Mouse (Mus musculus) neural tube, embryonic 11.5 days (tissue): Measurements from ENCODE around the gene Gm3618. TPM values are rescaled to one million over a fixed set of nuclear protein-coding genes. Genes with fewer than 3 reads are reported as not detected.
"Not testable (repeated sequence)": the region's sequence is repeated elsewhere in the genome, so short reads cannot be mapped to it uniquely, and the experiment has no call there.

Experiments used
- ATAC-seq: fragments of 200-750 bp; cut with Nextera tagmentation; 2 replicates; pipeline ENCODE4 v1.8.0; 2017; ENCODE audit warnings: moderate number of reproducible peaks, mild to moderate bottlenecking, moderate TSS enrichment, moderate library complexity; ENCODE audit not compliant: insufficient read depth, low FRiP score, low TSS enrichment
- DNase-seq: peaks from one replicate; pipeline ENCODE4 v3.0.0-alpha.2; 2015; ENCODE audit warnings: low spot score
- H3K27ac ChIP-seq: fragments of 300-500 bp; sonication (generic); 2 replicates; pipeline ENCODE4 v1.5.1; 2014; ENCODE audit warnings: low read depth, mild to moderate bottlenecking, low read length
- H3K27me3 ChIP-seq: fragments of 300-500 bp; sonication (generic); 2 replicates; pipeline ENCODE4 v1.6.1; 2014; ENCODE audit warnings: mild to moderate bottlenecking, low read length, mixed read lengths; ENCODE audit not compliant: control insufficient read depth, insufficient read depth
- H3K36me3 ChIP-seq: fragments of 300-500 bp; sonication (generic); 2 replicates; pipeline ENCODE4 v1.6.1; 2014; ENCODE audit warnings: mild to moderate bottlenecking, low read length, moderate library complexity, mixed read lengths; ENCODE audit not compliant: control insufficient read depth, insufficient read depth
- H3K4me1 ChIP-seq: fragments of 300-500 bp; sonication (generic); 2 replicates; pipeline ENCODE4 v1.6.1; 2014; ENCODE audit warnings: low read length, mixed read lengths; ENCODE audit not compliant: control insufficient read depth, insufficient read depth
- H3K4me2 ChIP-seq: fragments of 300-500 bp; sonication (generic); 2 replicates; pipeline ENCODE4 v1.6.1; 2014; ENCODE audit warnings: low read depth, mild to moderate bottlenecking, moderate library complexity
- H3K4me3 ChIP-seq: fragments of 300-500 bp; sonication (generic); 2 replicates; pipeline ENCODE4 v1.5.1; 2014; ENCODE audit warnings: low read depth, low read length
- H3K9ac ChIP-seq: fragments of 300-500 bp; sonication (generic); 2 replicates; pipeline ENCODE4 v1.6.1; 2014; ENCODE audit warnings: mild to moderate bottlenecking, low read length
- H3K9me3 ChIP-seq: fragments of 300-500 bp; sonication (generic); 2 replicates; pipeline ENCODE4 v1.6.1; 2016; ENCODE audit warnings: low read length; ENCODE audit not compliant: control insufficient read depth
- WGBS: fragments of 180-500 bp; shearing (Covaris S2); extraction: QIAGEN DNeasy Blood & Tissue Kit; methylation state at CpG from one replicate; pipeline ENCODE4 v1.1.7; 2014; 5-methylcytosine and 5-hydroxymethylcytosine counted together
- polyA plus RNA-seq: library from polyadenylated mRNA; unstranded; fragments of >200 nt; fragmentation: Nextera tagmentation; extraction: Ambion mirVana; gene quantifications from 2 replicates; pipeline ENCODE4 v1.2.1, GENCODE M21; 2014

Gm3618 gene
- not detected in 2 replicates for polyA plus RNA-seq

DNA sequence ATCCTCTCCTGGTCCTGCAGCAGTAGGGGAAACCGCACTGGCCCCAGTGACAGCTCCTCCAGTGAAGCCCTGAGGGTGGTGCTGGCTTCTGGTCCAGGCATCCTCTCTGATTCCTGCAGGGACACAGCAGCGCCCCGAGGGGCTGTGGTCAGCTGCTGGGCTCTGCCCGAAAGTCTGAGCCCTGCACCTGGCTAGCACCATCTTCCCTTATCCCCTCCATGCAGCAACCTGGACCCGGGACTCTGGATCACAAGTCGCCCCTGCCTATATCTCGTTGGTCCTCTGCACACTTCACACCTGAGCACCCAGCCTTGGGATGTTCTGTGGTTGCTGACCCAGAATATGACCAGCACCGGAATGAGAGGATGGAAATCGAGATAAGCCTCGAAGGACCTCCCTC, at the start of gene Gm3618:
TSS of gene Gm3618 (minus strand) at position 101 of the 400 bp plus-strand sequence.
- H3K4me2 ChIP-seq, ATAC-seq, H3K36me3 ChIP-seq, H3K9ac ChIP-seq, H3K27ac ChIP-seq, H3K4me3 ChIP-seq, H3K9me3 ChIP-seq, H3K4me1 ChIP-seq, DNase-seq, H3K27me3 ChIP-seq: not testable (repeated sequence)
- no CpG with 5 or more reads among the region's 10 CpGs for WGBS

DNA sequence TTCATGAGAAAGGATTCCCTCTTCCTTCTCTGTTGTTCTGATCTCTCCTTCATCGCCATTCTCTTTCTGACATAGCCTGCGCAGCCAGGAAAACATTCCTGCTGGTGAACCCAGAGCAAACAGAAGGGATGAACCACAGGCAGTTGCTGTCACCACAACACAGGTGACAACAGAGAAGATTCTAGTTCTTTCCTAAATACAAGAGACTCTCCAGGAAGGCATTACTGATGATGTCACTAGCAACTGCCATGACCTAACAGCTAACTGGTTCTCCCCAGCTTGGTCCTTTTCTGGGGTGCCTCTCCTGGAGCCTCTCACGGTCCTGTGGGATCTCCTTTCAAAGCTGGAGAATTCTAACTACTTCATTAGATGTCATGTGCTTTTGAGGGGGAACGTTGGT, 46.7 kb upstream of the Gm3618 start, which contains the start of gene Gm16440:
TSS of gene Gm16440 (minus strand) at position 101 of the 400 bp plus-strand sequence.
- H3K9ac ChIP-seq, H3K4me1 ChIP-seq, H3K36me3 ChIP-seq, ATAC-seq, H3K4me2 ChIP-seq, H3K27me3 ChIP-seq, H3K4me3 ChIP-seq, H3K9me3 ChIP-seq, H3K27ac ChIP-seq, DNase-seq: not testable (repeated sequence)
- 86% methylated on average over 2 of the region's 4 CpGs for whole genome bisulfite sequencing

DNA sequence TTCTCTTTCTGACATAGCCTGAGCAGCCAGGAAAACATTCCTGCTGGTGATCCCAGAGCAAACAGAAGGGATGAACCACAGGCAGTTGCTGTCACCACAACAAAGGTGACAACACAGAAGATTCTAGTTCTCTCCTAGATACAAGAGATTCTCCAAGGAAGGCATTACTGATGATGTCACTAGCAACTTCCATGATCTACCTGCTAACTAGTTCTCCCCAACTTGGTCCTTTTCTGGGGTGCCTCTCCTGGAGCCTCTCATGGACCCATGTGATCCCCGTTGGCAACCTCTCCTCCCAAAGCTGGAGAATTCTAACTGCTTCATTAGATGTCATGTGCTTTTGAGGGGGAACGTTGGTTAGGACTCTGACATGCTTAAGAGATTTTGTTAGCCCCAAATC, 38.7 kb downstream of the Gm3618 start, which contains the start of gene Gm21103:
TSS of gene Gm21103 (minus strand) at position 101 of the 400 bp plus-strand sequence.
- ATAC-seq, result not testable (repeated sequence)

DNA sequence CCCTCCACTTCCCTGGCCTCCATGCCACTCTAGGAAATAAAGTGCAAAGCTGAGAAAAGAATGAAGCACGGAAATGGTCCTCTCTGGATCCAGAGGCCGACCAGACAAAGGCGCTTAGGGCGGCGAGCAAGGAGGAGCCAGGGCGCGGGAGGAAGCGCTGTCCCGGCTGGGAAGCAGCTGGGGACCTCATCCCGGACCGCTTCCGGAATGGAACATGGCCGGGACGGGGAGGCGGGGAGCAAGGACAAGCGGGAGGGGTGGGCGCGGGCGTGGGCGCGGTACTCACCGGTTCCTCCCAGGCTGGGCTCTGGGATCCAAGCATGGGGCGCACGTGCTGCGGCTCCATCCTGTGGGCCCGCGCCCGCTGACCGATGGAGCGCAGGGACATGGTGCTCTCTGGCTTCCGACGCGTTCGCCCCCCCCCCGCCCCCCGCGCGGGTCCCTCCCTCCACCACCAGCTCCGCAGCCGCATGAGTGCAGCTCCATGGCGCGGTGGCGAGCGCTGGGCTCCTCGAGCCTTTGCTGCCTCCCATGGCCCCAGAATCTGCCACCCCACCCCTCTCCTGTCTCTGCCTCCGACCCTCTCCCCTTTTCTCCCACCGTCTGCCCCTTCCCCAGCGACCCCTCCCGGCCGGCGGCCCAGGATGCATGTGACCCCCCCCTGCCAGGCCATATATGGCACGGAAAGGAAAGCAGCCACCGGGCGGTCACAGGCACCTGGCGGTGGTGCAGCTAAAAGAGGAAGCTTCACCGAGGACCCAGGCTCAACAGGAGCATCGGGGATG, 56.4 kb downstream of the Gm3618 start, which contains the start of gene Gm3411:
TSS of gene Gm3411 (minus strand) at position 320 of the 785 bp plus-strand sequence.
- H3K4me3 ChIP-seq, result peak within 1 kb of the TSS; percentile 38
- ATAC-seq, result not testable (repeated sequence)
- WGBS, result under 1% methylated on average over 31 of the region's 57 CpGs

More for the DNA sequence above, 38.7 kb downstream of the Gm3618 start, which contains the start of gene Gm21103:
- not testable (repeated sequence) for H3K4me2 ChIP-seq, H3K27me3 ChIP-seq, H3K27ac ChIP-seq, H3K9ac ChIP-seq, H3K4me1 ChIP-seq, H3K36me3 ChIP-seq, H3K9me3 ChIP-seq, DNase-seq, H3K4me3 ChIP-seq
- WGBS, result 81% methylated on average over 2 of the region's 2 CpGs

More for the DNA sequence above, 56.4 kb downstream of the Gm3618 start, which contains the start of gene Gm3411:
- Histone ChIP-seq H3K9ac (peak within 1 kb of the TSS; percentile 41), H3K4me2 (peak within 1 kb of the TSS; percentile 55)
- not testable (repeated sequence) for H3K27me3 ChIP-seq, H3K4me1 ChIP-seq, H3K27ac ChIP-seq, H3K36me3 ChIP-seq, H3K9me3 ChIP-seq
- peak; percentile 70 for DNase-seq

Other genes with a start within 250 kb of the Gm3618 start
- 0.82 and 1.4 TPM in 2 replicates for gene Gm8206, start 249.7 kb downstream of the Gm3618 start, polyA plus RNA-seq
- 2.7 and 3.1 TPM in 2 replicates for gene Gm3468, start 235.0 kb downstream of the Gm3618 start, polyA plus RNA-seq
- gene Gm3476, start 217.9 kb downstream of the Gm3618 start, polyA plus RNA-seq, result not detected in 2 replicates
- gene Gm21560, start 124.4 kb downstream of the Gm3618 start, polyA plus RNA-seq, result not detected in 2 replicates
- gene Gm3411, start 56.4 kb downstream of the Gm3618 start, polyA plus RNA-seq, result 1.7 and 1.9 TPM in 2 replicates
- gene Gm21103, start 38.8 kb downstream of the Gm3618 start, polyA plus RNA-seq, result not detected in 2 replicates
- gene Gm16440, start 46.6 kb upstream of the Gm3618 start, polyA plus RNA-seq, result not detected in 2 replicates
- 1.5 and 1.8 TPM in 2 replicates for gene Gm3591, start 68.8 kb upstream of the Gm3618 start, polyA plus RNA-seq
- gene Gm3594, start 100.9 kb upstream of the Gm3618 start, polyA plus RNA-seq, result not detected in 2 replicates
- gene Gm8356, start 193.6 kb upstream of the Gm3618 start, polyA plus RNA-seq, result not detected in 2 replicates
- 0.14 TPM in 1 of 2 replicates, not detected in the other for gene Gm3629, start 246.9 kb upstream of the Gm3618 start, polyA plus RNA-seq